Comparison of ENCODE assay signal across 8 mouse cellular contexts in the genomic region with DNA sequence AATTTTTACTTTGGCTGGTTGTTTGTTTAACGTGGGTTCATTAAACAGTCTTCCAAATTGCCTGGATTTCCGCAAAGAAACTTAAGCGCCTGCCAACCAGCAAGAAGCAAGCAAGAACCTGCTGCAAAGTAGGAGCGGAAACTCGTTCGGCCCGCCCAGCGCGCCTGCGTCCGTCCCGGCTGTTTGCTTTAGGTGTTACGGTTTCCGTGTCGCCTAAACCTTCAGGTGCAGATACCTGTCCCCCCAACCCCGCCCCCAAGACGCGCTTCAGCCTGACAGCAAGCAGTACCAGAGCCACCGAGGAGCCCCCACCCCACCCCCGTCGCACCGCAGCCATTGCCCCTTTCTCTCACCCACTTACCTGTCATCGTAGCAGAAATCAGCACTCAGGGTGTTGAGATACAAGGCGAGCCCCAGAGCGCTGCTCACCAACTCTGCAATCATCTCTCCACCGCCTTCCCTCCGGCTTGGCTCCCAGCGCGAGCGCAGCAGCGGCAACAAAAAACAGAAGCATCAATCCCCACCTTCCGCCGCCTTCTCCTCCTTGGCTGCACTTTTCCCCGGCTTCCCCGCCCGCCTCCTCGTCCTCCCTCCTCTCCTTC. TPM values are rescaled to one million over a fixed set of nuclear protein-coding genes. Genes with fewer than 3 reads are reported as not detected.
DNase-seq lines count a peak whose midpoint lies in the region; ATAC-seq lines count a peak whose summit lies in the region.

No protein-coding gene starts in this region.

- intact Hi-C loops in heart, postnatal 10 days (cut with DNase I) = loop anchor here (10.0 kb wide), 3 partner anchors 201 to 1789 kb away; no protein-coding TSS in a partner anchor

- H3K4me2 ChIP-seq in embryonic facial prominence, embryonic 12.5 days (replicated peaks) = peak overlapping the region; percentile 82

- H3K36me3 ChIP-seq in embryonic facial prominence, embryonic 12.5 days = no peaks in the 10 kb centered on the region

- WGBS in embryonic facial prominence, embryonic 12.5 days = 0% methylated on average over 37 of the region's 37 CpGs

- no peaks in the 10 kb centered on the region for H3K27me3 ChIP-seq in embryonic facial prominence, embryonic 12.5 days

- H3K9me3 ChIP-seq in embryonic facial prominence, embryonic 12.5 days = no peaks in the 10 kb centered on the region

- no peak for ATAC-seq in embryonic facial prominence, embryonic 12.5 days (ENCODE audit: insufficient number of reproducible peaks, insufficient read depth, low FRiP score, low TSS enrichment)

- peak overlapping the region; percentile 88 for H3K27ac ChIP-seq in embryonic facial prominence, embryonic 12.5 days

- no peaks in the 10 kb centered on the region for H3K4me1 ChIP-seq in embryonic facial prominence, embryonic 12.5 days

- peak overlapping the region; percentile 64 for H3K4me3 ChIP-seq in embryonic facial prominence, embryonic 12.5 days

- H3K9ac ChIP-seq in embryonic facial prominence, embryonic 12.5 days = peak overlapping the region; percentile 71

- DNase-seq in B cell, adult 2 months = peak; percentile 2 to 3
- peak; percentile 67 for DNase-seq in adrenal gland, postnatal 10 days
- peak; percentile 25 to 39 for DNase-seq in heart, postnatal 10 days
- DNase-seq in kidney, postnatal 36 days = peak; percentile 26 to 68
- DNase-seq in lung, postnatal 14 days = peak; percentile 64
- DNase-seq in right cerebral cortex, postnatal 14 days = peak; percentile 21
- peak; percentile 64 for DNase-seq in yolk sac, embryonic 10.5 days (ENCODE audit: low spot score)

RNA-seq across cellular contexts. Expression of gene Tmtc2, which starts 0.8 kb away (rescaled TPM):
- 1 to 10 TPM; 8.7 to 9.7 TPM for total RNA-seq in adrenal gland, postnatal 10 days (2021)
- 16.9 and 18.1 TPM in 2 replicates for polyA plus RNA-seq in embryonic facial prominence, embryonic 12.5 days (2016; fragmentation: Nextera tagmentation; extraction: Ambion mirVana)
- total RNA-seq in heart, postnatal 10 days (2021) = 1 to 10 TPM; 5.2 to 6.3 TPM

Comparison
In these comparisons a context has a peak if more than half of its experiments do, and no peak if none do; other contexts are left out.
1. DNase-seq: peak in every context shown above with its lines; median percentile 67 in adrenal gland, postnatal 10 days; 64 in lung, postnatal 14 days; 64 in yolk sac, embryonic 10.5 days; 47 in kidney, postnatal 36 days; 32 in heart, postnatal 10 days; 21 in right cerebral cortex, postnatal 14 days; 2 in B cell, adult 2 months.